Mouse (Mus musculus): ENCODE measurements around the gene Pcnx3. TPM values are rescaled to one million over a fixed set of nuclear protein-coding genes. Genes with fewer than 3 reads are reported as not detected.

The Pcnx3 gene
- 23.0 TPM in 2 replicates for polyA plus RNA-seq (2015; fragmentation: Nextera tagmentation; extraction: Ambion mirVana)

- WGBS = under 1% methylated on average over 69 of the region's 69 CpGs
- H3K27me3 ChIP-seq = no peaks in the 10 kb centered on the region
- H3K4me1 ChIP-seq (replicated peaks) = peaks cover 54% of the 10 kb centered on the region
- H3K4me3 ChIP-seq = peak within 1 kb of the TSS; percentile 76
- H3K9ac ChIP-seq = peak within 1 kb of the TSS; percentile 90
- peak within 1 kb of the TSS; percentile 93 for H3K4me2 ChIP-seq
- peak within 1 kb of the TSS; percentile 90 for H3K27ac ChIP-seq (replicated peaks)
- no peaks in the 10 kb centered on the region for H3K9me3 ChIP-seq
- ATAC-seq (ENCODE audit: low read depth) = peak; percentile 96
- peaks cover 56% of the 10 kb centered on the region for H3K36me3 ChIP-seq
Observed at GRCm38 (mm10) chr19:5688200-5689087, at the start of gene Pcnx3, which contains the start of gene Map3k11. Gene Pcnx3, minus strand, starts transcription at chr19:5688908. Gene Map3k11, plus strand, starts transcription at chr19:5688742.

- H3K4me3 ChIP-seq = no peak overlapping the region
- no peak overlapping the region for H3K4me2 ChIP-seq
- H3K27me3 ChIP-seq = peaks cover 28% of the 10 kb centered on the region
- 0 out of 2 replicates have a peak, but pooled peaks cover 4% of the 10 kb centered on the region for H3K36me3 ChIP-seq
- no peaks in the 10 kb centered on the region for H3K9me3 ChIP-seq
- H3K4me1 ChIP-seq (replicated peaks) = peaks cover 23% of the 10 kb centered on the region
- no peak overlapping the region for H3K9ac ChIP-seq
- H3K27ac ChIP-seq (replicated peaks) = no peak overlapping the region
- 82% methylated on average over 9 of the region's 9 CpGs for WGBS
- no peak for ATAC-seq (ENCODE audit: low read depth)
Observed at GRCm38 (mm10) chr19:5734325-5734724, 45.6 kb upstream of the Pcnx3 start.

- peaks cover 47% of the 10 kb centered on the region for H3K4me1 ChIP-seq (replicated peaks)
- no peaks in the 10 kb centered on the region for H3K9me3 ChIP-seq
- peak overlapping the region; percentile 98 for H3K4me3 ChIP-seq
- peak; percentile 79 for ATAC-seq (ENCODE audit: low read depth)
- peak overlapping the region; percentile 87 for H3K9ac ChIP-seq
- 1% methylated on average over 47 of the region's 47 CpGs for WGBS
- peak overlapping the region; percentile 99 for H3K4me2 ChIP-seq
- H3K27me3 ChIP-seq = peaks cover 12% of the 10 kb centered on the region
- H3K27ac ChIP-seq (replicated peaks) = peak overlapping the region; percentile 35; the same call in 1 of the 2 replicates
- H3K36me3 ChIP-seq = 0 out of 2 replicates have a peak, but pooled peaks cover 4% of the 10 kb centered on the region
Observed at GRCm38 (mm10) chr19:5731264-5731978, 42.7 kb upstream of the Pcnx3 start.

- Histone ChIP-seq H3K4me1 (replicated peaks) (peaks cover 56% of the 10 kb centered on the region), H3K9ac (peak overlapping the region; percentile 87)
- 74% methylated on average over 29 of the region's 29 CpGs for WGBS
Observed at GRCm38 (mm10) chr19:5730314-5731186, 41.8 kb upstream of the Pcnx3 start.

GRCm38 (mm10) chr19:5729444-5729815, 40.7 kb upstream of the Pcnx3 start, which contains the start of gene Fam89b:
Gene Fam89b, minus strand, starts transcription at chr19:5729653.
- Histone ChIP-seq H3K36me3 (peaks cover 13% of the 10 kb centered on the region), H3K27me3 (no peaks in the 10 kb centered on the region), H3K4me2 (peak within 1 kb of the TSS; percentile 99), H3K9ac (peak within 1 kb of the TSS; percentile 100), H3K4me1 (replicated peaks) (peaks cover 67% of the 10 kb centered on the region), H3K27ac (replicated peaks) (peak within 1 kb of the TSS; percentile 98), H3K9me3 (no peaks in the 10 kb centered on the region), H3K4me3 (peak within 1 kb of the TSS; percentile 98)
- WGBS = under 1% methylated on average over 37 of the region's 37 CpGs
- ATAC-seq (ENCODE audit: low read depth) = peak; percentile 78

More at GRCm38 (mm10) chr19:5730314-5731186, 41.8 kb upstream of the Pcnx3 start:
- Histone ChIP-seq H3K4me3 (peak overlapping the region; percentile 98), H3K27me3 (peaks cover 4% of the 10 kb centered on the region), H3K36me3 (0 out of 2 replicates have a peak, but pooled peaks cover 4% of the 10 kb centered on the region), H3K4me2 (peak overlapping the region; percentile 99), H3K27ac (replicated peaks) (no peak overlapping the region), H3K9me3 (no peaks in the 10 kb centered on the region)
- no peak for ATAC-seq (ENCODE audit: low read depth)

GRCm38 (mm10) chr19:5728631-5729443, 40.1 kb upstream of the Pcnx3 start:
- peak overlapping the region; percentile 99 for H3K4me2 ChIP-seq
- H3K9ac ChIP-seq = peak overlapping the region; percentile 100
- no peaks in the 10 kb centered on the region for H3K27me3 ChIP-seq
- no peaks in the 10 kb centered on the region for H3K9me3 ChIP-seq
- peaks cover 73% of the 10 kb centered on the region for H3K4me1 ChIP-seq (replicated peaks)
- ATAC-seq (ENCODE audit: low read depth) = peak; percentile 52
- peak overlapping the region; percentile 98 for H3K27ac ChIP-seq (replicated peaks)
- peak overlapping the region; percentile 98 for H3K4me3 ChIP-seq
- peaks cover 19% of the 10 kb centered on the region for H3K36me3 ChIP-seq
- WGBS = 8% methylated on average over 37 of the region's 37 CpGs

- Histone ChIP-seq H3K4me2 (peak overlapping the region; percentile 99), H3K9ac (peak overlapping the region; percentile 100), H3K4me1 (replicated peaks) (peaks cover 74% of the 10 kb centered on the region), H3K9me3 (no peaks in the 10 kb centered on the region), H3K27ac (replicated peaks) (peak overlapping the region; percentile 98), H3K36me3 (peaks cover 29% of the 10 kb centered on the region), H3K4me3 (peak overlapping the region; percentile 98), H3K27me3 (no peaks in the 10 kb centered on the region)
- ATAC-seq (ENCODE audit: low read depth) = 0 out of 2 replicates have a peak, but pooled peaks have one; percentile 1
- 4% methylated on average over 14 of the region's 14 CpGs for WGBS
Observed at GRCm38 (mm10) chr19:5727701-5728100, 39.0 kb upstream of the Pcnx3 start.

GRCm38 (mm10) chr19:5726961-5727578, 38.4 kb upstream of the Pcnx3 start:
- Histone ChIP-seq H3K9me3 (no peaks in the 10 kb centered on the region), H3K27ac (replicated peaks) (peak overlapping the region; percentile 98), H3K4me2 (peak overlapping the region; percentile 99), H3K4me1 (replicated peaks) (peaks cover 73% of the 10 kb centered on the region), H3K9ac (peak overlapping the region; percentile 100), H3K27me3 (no peaks in the 10 kb centered on the region), H3K4me3 (peak overlapping the region; percentile 98), H3K36me3 (peaks cover 35% of the 10 kb centered on the region)
- ATAC-seq (ENCODE audit: low read depth) = no peak
- 76% methylated on average over 15 of the region's 15 CpGs for WGBS

- Histone ChIP-seq H3K9me3 (no peaks in the 10 kb centered on the region), H3K4me3 (peak within 1 kb of the TSS; percentile 98), H3K4me2 (peak within 1 kb of the TSS; percentile 99), H3K27ac (replicated peaks) (peak within 1 kb of the TSS; percentile 28; the same call in 1 of the 2 replicates), H3K36me3 (peaks cover 47% of the 10 kb centered on the region), H3K4me1 (replicated peaks) (peaks cover 66% of the 10 kb centered on the region), H3K9ac (peak within 1 kb of the TSS; percentile 100), H3K27me3 (no peaks in the 10 kb centered on the region)
- no peak for ATAC-seq (ENCODE audit: low read depth)
- WGBS = 13% methylated on average over 49 of the region's 49 CpGs
Observed at GRCm38 (mm10) chr19:5725767-5726515, 37.2 kb upstream of the Pcnx3 start, which contains the start of gene Ehbp1l1. Gene Ehbp1l1, minus strand, starts transcription at chr19:5726317.

Measured in neural tube, embryonic 13.5 days (tissue).